Mouse (Mus musculus) midbrain, embryonic 12.5 days (tissue): ENCODE data around the gene Rin3. TPM values are rescaled to one million over a fixed set of nuclear protein-coding genes. Genes with fewer than 3 reads are reported as not detected.

Source experiments
- ATAC-seq: fragments of 200-750 bp; cut with Nextera tagmentation; 2 replicates; pipeline ENCODE4 v1.8.0; 2017; ENCODE audit warnings: low read depth, moderate TSS enrichment, moderate library complexity; ENCODE audit not compliant: low FRiP score
- H3K27ac ChIP-seq: fragments of 300-500 bp; sonication (generic); replicated peaks from 2 replicates; pipeline ENCODE4 v1.5.1; 2016; ENCODE audit warnings: mild to moderate bottlenecking
- H3K27me3 ChIP-seq: fragments of 300-500 bp; sonication (generic); 2 replicates; pipeline ENCODE4 v1.6.1; 2016; ENCODE audit warnings: mild to moderate bottlenecking
- H3K36me3 ChIP-seq: fragments of 300-500 bp; sonication (generic); 2 replicates; pipeline ENCODE4 v1.6.1; 2016
- H3K4me1 ChIP-seq: fragments of 300-500 bp; sonication (generic); 2 replicates; pipeline ENCODE4 v1.6.1; 2016
- H3K4me2 ChIP-seq: fragments of 300-500 bp; sonication (generic); replicated peaks from 2 replicates; pipeline ENCODE4 v1.6.1; 2016; ENCODE audit warnings: mild to moderate bottlenecking, moderate library complexity
- H3K4me3 ChIP-seq: fragments of 300-500 bp; sonication (generic); 2 replicates; pipeline ENCODE4 v1.5.1; 2016; ENCODE audit warnings: mild to moderate bottlenecking
- H3K9ac ChIP-seq: fragments of 300-500 bp; sonication (generic); replicated peaks from 2 replicates; pipeline ENCODE4 v1.6.1; 2016; ENCODE audit warnings: mild to moderate bottlenecking, moderate library complexity
- H3K9me3 ChIP-seq: fragments of 300-500 bp; sonication (generic); 2 replicates; pipeline ENCODE4 v1.6.1; 2016; ENCODE audit warnings: mild to moderate bottlenecking
- WGBS: fragments of 180-500 bp; shearing (Covaris S2); methylation state at CpG from one replicate; pipeline ENCODE4 v1.1.7; 2016; 5-methylcytosine and 5-hydroxymethylcytosine counted together
- polyA plus RNA-seq: library from polyadenylated mRNA; unstranded; fragments of >200 nt; fragmentation: Nextera tagmentation; extraction: Ambion mirVana; gene quantifications from 2 replicates; pipeline ENCODE4 v1.2.1, GENCODE M21; 2016

The Rin3 gene
- polyA plus RNA-seq, 1 experiment from 2014 or later, result 5.1 TPM

GRCm38 (mm10) chr12:102391982-102392381 is 109.1 kb downstream of the Rin3 start:
- 65% methylated on average over 4 of the region's 4 CpGs for WGBS

GRCm38 (mm10) chr12:102394496-102394895 is 111.6 kb downstream of the Rin3 start:
- H3K9ac ChIP-seq, result no peak overlapping the region
- H3K4me1 ChIP-seq, result peaks cover 11% of the 10 kb centered on the region
- H3K4me2 ChIP-seq, result no peak overlapping the region
- 93% methylated on average over 7 of the region's 7 CpGs for WGBS
- 0 out of 2 replicates have a peak, but pooled peaks cover 9% of the 10 kb centered on the region for H3K36me3 ChIP-seq
- H3K9me3 ChIP-seq, result no peaks in the 10 kb centered on the region
- H3K4me3 ChIP-seq, result no peak overlapping the region
- H3K27ac ChIP-seq, result no peak overlapping the region
- no peak for ATAC-seq
- H3K27me3 ChIP-seq, result peaks cover 55% of the 10 kb centered on the region

More at GRCm38 (mm10) chr12:102391982-102392381, 109.1 kb downstream of the Rin3 start:
- Histone ChIP-seq H3K27me3 (peaks cover 60% of the 10 kb centered on the region), H3K4me2 (no peak overlapping the region), H3K4me1 (peaks cover 11% of the 10 kb centered on the region), H3K9ac (no peak overlapping the region), H3K27ac (no peak overlapping the region), H3K4me3 (no peak overlapping the region), H3K9me3 (no peaks in the 10 kb centered on the region), H3K36me3 (0 out of 2 replicates have a peak, but pooled peaks cover 6% of the 10 kb centered on the region)
- no peak for ATAC-seq

DNA sequence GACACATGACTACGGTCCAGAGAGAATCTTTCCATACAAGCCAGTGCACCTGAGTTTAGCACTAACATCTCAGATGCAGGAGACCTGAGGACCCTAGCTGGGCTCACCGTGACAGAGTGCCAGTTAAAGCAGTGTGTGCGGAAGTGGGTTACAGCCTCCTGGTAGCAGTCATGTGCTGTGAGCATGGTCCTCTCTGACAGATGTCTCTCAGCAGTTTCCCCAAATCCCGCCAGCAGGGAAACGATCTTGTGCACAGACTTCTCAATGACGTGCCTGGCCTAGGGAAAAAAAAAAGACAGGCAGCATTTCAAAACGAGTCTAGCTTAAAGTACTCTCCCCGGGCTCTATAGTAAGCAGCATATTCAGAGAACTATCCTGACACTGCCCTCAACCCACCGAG is 112.7 kb downstream of the Rin3 start:
- H3K27ac ChIP-seq, result no peak overlapping the region
- H3K9ac ChIP-seq, result no peak overlapping the region
- peaks cover 11% of the 10 kb centered on the region for H3K4me1 ChIP-seq
- ATAC-seq, result no peak
- no peak overlapping the region for H3K4me3 ChIP-seq
- WGBS, result 66% methylated on average over 9 of the region's 9 CpGs
- no peaks in the 10 kb centered on the region for H3K9me3 ChIP-seq
- H3K36me3 ChIP-seq, result 0 out of 2 replicates have a peak, but pooled peaks cover 16% of the 10 kb centered on the region
- no peak overlapping the region for H3K4me2 ChIP-seq
- H3K27me3 ChIP-seq, result peaks cover 52% of the 10 kb centered on the region

- H3K9ac ChIP-seq, result no peak overlapping the region
- 35% methylated on average over 19 of the region's 19 CpGs for WGBS
- peaks cover 11% of the 10 kb centered on the region for H3K4me1 ChIP-seq
- H3K4me3 ChIP-seq, result no peak overlapping the region
- H3K4me2 ChIP-seq, result no peak overlapping the region
- peak; percentile 63; the same call in 1 of the 2 replicates for ATAC-seq
- no peak overlapping the region for H3K27ac ChIP-seq
- H3K9me3 ChIP-seq, result no peaks in the 10 kb centered on the region
- H3K27me3 ChIP-seq, result peaks cover 53% of the 10 kb centered on the region
- H3K36me3 ChIP-seq, result peaks cover 22% of the 10 kb centered on the region
Observed at GRCm38 (mm10) chr12:102395998-102396991, 113.4 kb downstream of the Rin3 start.

GRCm38 (mm10) chr12:102398588-102398987 is 115.7 kb downstream of the Rin3 start:
- H3K4me3 ChIP-seq, result no peak overlapping the region
- no peak overlapping the region for H3K4me2 ChIP-seq
- peaks cover 49% of the 10 kb centered on the region for H3K27me3 ChIP-seq
- H3K27ac ChIP-seq, result no peak overlapping the region
- no peak for ATAC-seq
- WGBS, result 88% methylated on average over 4 of the region's 4 CpGs
- no peak overlapping the region for H3K9ac ChIP-seq
- no peaks in the 10 kb centered on the region for H3K9me3 ChIP-seq
- peaks cover 11% of the 10 kb centered on the region for H3K4me1 ChIP-seq
- peaks cover 29% of the 10 kb centered on the region for H3K36me3 ChIP-seq

GRCm38 (mm10) chr12:102413171-102413570 is 130.3 kb downstream of the Rin3 start:
- ATAC-seq, result no peak
- Histone ChIP-seq H3K4me2 (no peak overlapping the region), H3K27me3 (no peaks in the 10 kb centered on the region), H3K9me3 (no peaks in the 10 kb centered on the region), H3K4me3 (no peak overlapping the region), H3K9ac (no peak overlapping the region), H3K36me3 (no peaks in the 10 kb centered on the region), H3K27ac (no peak overlapping the region), H3K4me1 (no peaks in the 10 kb centered on the region)
- WGBS, result 92% methylated on average over 13 of the region's 13 CpGs

DNA sequence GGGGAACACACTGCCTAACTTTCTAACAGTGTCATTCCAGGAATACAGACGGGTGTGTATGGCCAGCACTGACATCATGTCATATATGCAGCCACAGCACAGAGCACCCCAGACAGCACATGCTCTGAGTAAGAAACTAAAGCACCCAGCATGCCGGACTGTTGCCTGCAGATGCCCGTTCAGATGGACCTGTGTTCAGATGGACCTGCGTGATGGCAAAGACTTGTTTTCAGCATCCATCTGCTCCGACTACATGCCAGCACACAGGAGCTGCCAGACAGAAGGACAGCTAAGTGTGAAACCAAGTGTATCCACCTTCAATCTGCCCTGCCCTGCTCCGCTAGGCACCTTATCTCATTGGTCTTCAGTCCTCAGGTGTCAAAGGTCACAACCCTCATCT is 131.8 kb downstream of the Rin3 start:
- H3K36me3 ChIP-seq, result no peaks in the 10 kb centered on the region
- no peaks in the 10 kb centered on the region for H3K9me3 ChIP-seq
- H3K4me2 ChIP-seq, result no peak overlapping the region
- H3K27ac ChIP-seq, result no peak overlapping the region
- H3K4me1 ChIP-seq, result peaks cover 4% of the 10 kb centered on the region; the same call in 1 of the 2 replicates
- no peak overlapping the region for H3K9ac ChIP-seq
- ATAC-seq, result no peak
- WGBS, result 88% methylated on average over 6 of the region's 6 CpGs
- H3K27me3 ChIP-seq, result no peaks in the 10 kb centered on the region
- no peak overlapping the region for H3K4me3 ChIP-seq

GRCm38 (mm10) chr12:102416391-102416837 is 133.6 kb downstream of the Rin3 start:
- H3K27ac ChIP-seq, result no peak overlapping the region
- ATAC-seq, result no peak
- peaks cover 4% of the 10 kb centered on the region; the same call in 1 of the 2 replicates for H3K4me1 ChIP-seq
- no peak overlapping the region for H3K4me2 ChIP-seq
- H3K4me3 ChIP-seq, result no peak overlapping the region
- H3K9ac ChIP-seq, result no peak overlapping the region
- H3K36me3 ChIP-seq, result no peaks in the 10 kb centered on the region
- no peaks in the 10 kb centered on the region for H3K27me3 ChIP-seq
- WGBS, result 43% methylated on average over 7 of the region's 7 CpGs
- H3K9me3 ChIP-seq, result no peaks in the 10 kb centered on the region

GRCm38 (mm10) chr12:102416955-102417510 is 134.2 kb downstream of the Rin3 start:
- no peak overlapping the region for H3K4me3 ChIP-seq
- ATAC-seq, result no peak

GRCm38 (mm10) chr12:102417701-102418100 is 134.9 kb downstream of the Rin3 start:
- Histone ChIP-seq H3K36me3 (0 out of 2 replicates have a peak, but pooled peaks cover 6% of the 10 kb centered on the region), H3K4me1 (peaks cover 4% of the 10 kb centered on the region; the same call in 1 of the 2 replicates), H3K27me3 (no peaks in the 10 kb centered on the region), H3K4me2 (no peak overlapping the region), H3K27ac (no peak overlapping the region), H3K9ac (no peak overlapping the region), H3K4me3 (no peak overlapping the region), H3K9me3 (no peaks in the 10 kb centered on the region)
- ATAC-seq, result no peak
- WGBS, result 90% methylated on average over 6 of the region's 6 CpGs

More at GRCm38 (mm10) chr12:102416955-102417510, 134.2 kb downstream of the Rin3 start:
- Histone ChIP-seq H3K27me3 (no peaks in the 10 kb centered on the region), H3K9me3 (no peaks in the 10 kb centered on the region), H3K27ac (no peak overlapping the region), H3K36me3 (0 out of 2 replicates have a peak, but pooled peaks cover 5% of the 10 kb centered on the region), H3K4me1 (peaks cover 4% of the 10 kb centered on the region; the same call in 1 of the 2 replicates), H3K9ac (no peak overlapping the region), H3K4me2 (no peak overlapping the region)
- WGBS, result 71% methylated on average over 7 of the region's 7 CpGs

- no peaks in the 10 kb centered on the region for H3K27me3 ChIP-seq
- no peak overlapping the region for H3K9ac ChIP-seq
- no peaks in the 10 kb centered on the region for H3K9me3 ChIP-seq
- WGBS, result 41% methylated on average over 3 of the region's 3 CpGs
- no peak overlapping the region for H3K4me3 ChIP-seq
- H3K27ac ChIP-seq, result no peak overlapping the region
- peaks cover 9% of the 10 kb centered on the region; the same call in 1 of the 2 replicates for H3K36me3 ChIP-seq
- ATAC-seq, result 0 out of 2 replicates have a peak, but pooled peaks have one; percentile 30
- H3K4me2 ChIP-seq, result no peak overlapping the region
- H3K4me1 ChIP-seq, result peaks cover 4% of the 10 kb centered on the region; the same call in 1 of the 2 replicates
Observed at GRCm38 (mm10) chr12:102419544-102419943, 136.7 kb downstream of the Rin3 start.
